27 mouse cellular contexts compared by ENCODE assay signal in the genomic region with DNA sequence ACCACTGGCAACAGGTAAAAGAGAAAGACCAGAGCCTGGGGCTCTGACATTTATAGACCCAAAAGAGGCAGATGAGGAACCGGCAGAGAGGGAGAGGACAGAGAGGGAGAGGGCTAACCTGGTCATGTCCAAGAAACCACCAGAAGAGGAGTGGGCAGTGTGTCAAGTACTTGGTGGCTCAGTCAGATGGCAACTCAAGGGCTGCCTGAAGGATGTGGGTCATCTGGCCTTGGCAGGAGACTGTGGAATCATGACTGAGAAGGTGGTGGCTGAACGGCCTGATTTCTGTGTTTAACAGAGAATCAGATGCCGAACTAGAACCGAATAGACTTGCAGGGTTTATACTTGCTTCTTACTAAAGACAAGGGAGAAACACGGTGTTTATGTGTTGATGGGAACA.
DNase-seq lines count a peak whose midpoint lies in the region; ATAC-seq and TF ChIP-seq lines count a peak whose summit lies in the region.
"Had no signal": no experiment of that assay in that cellular context is flagged by ENCODE, and none has a peak within 500 bp of the region (broad histone marks: within the 10 kb centered on the region; RNA-seq: fewer than 3 reads in every experiment).

No protein-coding gene starts in this region.

- TF ChIP-seq CTCF in cerebellum, adult 2 months (IDR thresholded peaks at IDR 0.05; ENCODE audit: borderline replicate concordance, insufficient read depth, low read depth, low read length): no peak

- H3K36me3 ChIP-seq in midbrain, embryonic 11.5 days (ENCODE audit: control insufficient read depth, insufficient read depth, low read length): no peaks in the 10 kb centered on the region
- H3K36me3 ChIP-seq: forebrain, embryonic 10.5 days; G1E; heart, embryonic 10.5 days; heart, embryonic 13.5 days had no signal

- peaks cover 7% of the 10 kb centered on the region for H3K4me1 ChIP-seq in cerebellum, adult 2 months (ENCODE audit: control insufficient read depth, insufficient read depth, low read length)
- H3K4me1 ChIP-seq in midbrain, embryonic 11.5 days (ENCODE audit: control insufficient read depth, insufficient read depth, low read length): no peaks in the 10 kb centered on the region
- H3K4me1 ChIP-seq: forebrain, embryonic 13.5 days had no signal

- no peak overlapping the region for H3K4me3 ChIP-seq in cerebellum, adult 2 months (replicated peaks; ENCODE audit: insufficient read depth, low read depth, low read length)
- H3K4me3 ChIP-seq in midbrain, embryonic 11.5 days (ENCODE audit: low read depth, low read length): no peak overlapping the region
- H3K4me3 ChIP-seq: forebrain, embryonic 10.5 days; forebrain, embryonic 13.5 days; heart, adult 2 months; heart, embryonic 10.5 days; heart, embryonic 13.5 days had no signal

- H3K27ac ChIP-seq in cerebellum, adult 2 months (ENCODE audit: insufficient read depth, low read length): no peak overlapping the region
- no peak overlapping the region for H3K27ac ChIP-seq in midbrain, embryonic 11.5 days (ENCODE audit: low read depth, low read length)
- H3K27ac ChIP-seq: forebrain, embryonic 10.5 days; forebrain, embryonic 13.5 days; heart, adult 2 months; heart, embryonic 13.5 days; hindbrain, embryonic 14.5 days; hindbrain, postnatal 0 days had no signal

- 40% methylated on average over 5 of the region's 5 CpGs for WGBS in cerebellum, adult 2 months
- 93% methylated on average over 5 of the region's 5 CpGs for WGBS in midbrain, embryonic 11.5 days

- no peak for TF ChIP-seq POLR2A in cerebellum, adult 2 months (IDR thresholded peaks at IDR 0.05; ENCODE audit: borderline replicate concordance, insufficient read depth, low read length)

- no peaks in the 10 kb centered on the region for H3K9me3 ChIP-seq in midbrain, embryonic 11.5 days (ENCODE audit: control insufficient read depth, low read length)
- H3K9me3 ChIP-seq: forebrain, embryonic 10.5 days; forebrain, embryonic 13.5 days; G1E; heart, embryonic 10.5 days; heart, embryonic 13.5 days had no signal

- ATAC-seq in midbrain, embryonic 11.5 days (ENCODE audit: low FRiP score): no peak
- ATAC-seq: forebrain, embryonic 13.5 days; forebrain, embryonic 16.5 days; hindbrain, postnatal 0 days; inflammation-experienced regulatory T-cells, adult 6 months; intestine, embryonic 16.5 days; Patski had no signal

- H3K9ac ChIP-seq in midbrain, embryonic 11.5 days (ENCODE audit: low read length): no peak overlapping the region
- H3K9ac ChIP-seq: forebrain, embryonic 13.5 days; heart, embryonic 13.5 days; hindbrain, embryonic 14.5 days had no signal

- no peaks in the 10 kb centered on the region for H3K27me3 ChIP-seq in cerebellum, adult 2 months (ENCODE audit: control insufficient read depth, insufficient read depth, low read length)
- no peaks in the 10 kb centered on the region for H3K27me3 ChIP-seq in midbrain, embryonic 11.5 days (ENCODE audit: control insufficient read depth, insufficient read depth, low read length)
- H3K27me3 ChIP-seq: CH12.LX; forebrain, embryonic 13.5 days; heart, embryonic 13.5 days; Patski had no signal

- DNase-seq in adrenal gland, postnatal 14 days: peak; percentile 41
- DNase-seq in adrenal gland, postnatal 25 days: no peak
- DNase-seq in cerebellum, adult 2 months: peak; percentile 42 to 60
- no peak for DNase-seq in cerebellum, adult 9-10 months
- DNase-seq in brain, adult 2 months (ENCODE audit: low read depth, low spot score): peak; percentile 39
- DNase-seq in midbrain, embryonic 11.5 days (ENCODE audit: low spot score, missing footprints): no peak
- DNase-seq: adrenal gland, adult 8-10 months; B cell, adult 2 months; gastrocnemius, postnatal 10 days; gastrocnemius, postnatal 36 days; heart, adult 2 months; heart, postnatal 14 days; heart, postnatal 4 days; kidney, adult 18-20 months; kidney, adult 9 months had no signal

- H3K4me2 ChIP-seq in midbrain, embryonic 11.5 days: no peak overlapping the region
- H3K4me2 ChIP-seq: forebrain, embryonic 13.5 days; heart, embryonic 13.5 days; hindbrain, embryonic 14.5 days had no signal

Comparison
In these comparisons a context has a peak if more than half of its experiments do, and no peak if none do; other contexts are left out.
1. DNase-seq: peak in adrenal gland, postnatal 14 days (single experiment), cerebellum, adult 2 months (2 of 2) and brain, adult 2 months (single experiment); none in adrenal gland, postnatal 25 days (single experiment), cerebellum, adult 9-10 months (single experiment) and midbrain, embryonic 11.5 days (single experiment).